Mouse (Mus musculus) G1E (cell line): Measurements from ENCODE around the gene Ccnc. TPM values are rescaled to one million over a fixed set of nuclear protein-coding genes. Genes with fewer than 3 reads are reported as not detected.

Experiments
- ATAC-seq: 2 replicates; pipeline ENCODE4 v1.8.0; 2016; ENCODE audit warnings: mild to moderate bottlenecking; ENCODE audit not compliant: insufficient number of reproducible peaks, poor library complexity, low FRiP score, severe bottlenecking; ENCODE audit errors: extremely low read depth
- DNase-seq: peaks from one replicate; pipeline ENCODE4 v3.0.0; 2012; ENCODE audit warnings: low spot score
- H3K27me3 ChIP-seq: 2 replicates; pipeline ENCODE4 v1.6.1; 2012; ENCODE audit warnings: mild to moderate bottlenecking, low read length, inconsistent platforms; ENCODE audit not compliant: insufficient read depth
- H3K36me3 ChIP-seq: replicated peaks from 2 replicates; pipeline ENCODE3; 2012; ENCODE audit warnings: mild to moderate bottlenecking, inconsistent platforms
- H3K4me1 ChIP-seq: 2 replicates; pipeline ENCODE4 v1.6.1; 2012; ENCODE audit warnings: low read depth, low read length, inconsistent platforms, mixed read lengths; ENCODE audit not compliant: insufficient read depth
- H3K4me3 ChIP-seq: 2 replicates; pipeline ENCODE4 v1.5.1; 2012; ENCODE audit warnings: low read depth, mild to moderate bottlenecking, inconsistent platforms, low read length, moderate library complexity, mixed read lengths
- H3K9me3 ChIP-seq: replicated peaks from 2 replicates; pipeline ENCODE4 v1.6.1; 2012; ENCODE audit warnings: inconsistent platforms
- CTCF ChIP-seq: IDR thresholded peaks from 2 replicates; pipeline ENCODE4 v1.5.1; 2012; ENCODE audit warnings: low read depth, low read length, inconsistent platforms, mixed read lengths
- GATA1 ChIP-seq: IDR thresholded peaks from 2 replicates; pipeline ENCODE4 v1.6.1; 2012; ENCODE audit warnings: borderline replicate concordance, low read length, inconsistent platforms, mixed read lengths
- GATA2 ChIP-seq: IDR thresholded peaks from 2 replicates; pipeline ENCODE4 v1.6.1; 2012; ENCODE audit warnings: low read depth, low read length, inconsistent platforms, borderline replicate concordance
- POLR2AphosphoS5 ChIP-seq: IDR thresholded peaks from 2 replicates; pipeline ENCODE4 v1.6.1; 2012; ENCODE audit warnings: low read depth, low read length, inconsistent platforms; ENCODE audit not compliant: insufficient replicate concordance
- TAL1 ChIP-seq: conservative IDR thresholded peaks from 2 replicates; pipeline ENCODE4 v1.6.1; 2012; ENCODE audit warnings: low read depth, low read length, inconsistent platforms, mixed read lengths
- polyA plus RNA-seq: library from polyadenylated mRNA; stranded (reverse); fragments of >175 nt; gene quantifications from 2 replicates; pipeline ENCODE4 v1.2.3, GENCODE M21; 2012
- total RNA-seq, 2 experiments: library from RNA; stranded (forward) in 1 of 2; stranded (reverse) in 1 of 2; fragments of 200-1000 nt in 1 of 2; fragments of >200 nt in 1 of 2; fragmentation: Nextera tagmentation in 1 of 2; gene quantifications; 2 replicates each; pipeline ENCODE4 v1.2.3; 2014 to 2017

Gene Ccnc
- total and polyA plus RNA-seq, 3 experiments: 1.9 to 56.1 (median 46.1) TPM

DNA sequence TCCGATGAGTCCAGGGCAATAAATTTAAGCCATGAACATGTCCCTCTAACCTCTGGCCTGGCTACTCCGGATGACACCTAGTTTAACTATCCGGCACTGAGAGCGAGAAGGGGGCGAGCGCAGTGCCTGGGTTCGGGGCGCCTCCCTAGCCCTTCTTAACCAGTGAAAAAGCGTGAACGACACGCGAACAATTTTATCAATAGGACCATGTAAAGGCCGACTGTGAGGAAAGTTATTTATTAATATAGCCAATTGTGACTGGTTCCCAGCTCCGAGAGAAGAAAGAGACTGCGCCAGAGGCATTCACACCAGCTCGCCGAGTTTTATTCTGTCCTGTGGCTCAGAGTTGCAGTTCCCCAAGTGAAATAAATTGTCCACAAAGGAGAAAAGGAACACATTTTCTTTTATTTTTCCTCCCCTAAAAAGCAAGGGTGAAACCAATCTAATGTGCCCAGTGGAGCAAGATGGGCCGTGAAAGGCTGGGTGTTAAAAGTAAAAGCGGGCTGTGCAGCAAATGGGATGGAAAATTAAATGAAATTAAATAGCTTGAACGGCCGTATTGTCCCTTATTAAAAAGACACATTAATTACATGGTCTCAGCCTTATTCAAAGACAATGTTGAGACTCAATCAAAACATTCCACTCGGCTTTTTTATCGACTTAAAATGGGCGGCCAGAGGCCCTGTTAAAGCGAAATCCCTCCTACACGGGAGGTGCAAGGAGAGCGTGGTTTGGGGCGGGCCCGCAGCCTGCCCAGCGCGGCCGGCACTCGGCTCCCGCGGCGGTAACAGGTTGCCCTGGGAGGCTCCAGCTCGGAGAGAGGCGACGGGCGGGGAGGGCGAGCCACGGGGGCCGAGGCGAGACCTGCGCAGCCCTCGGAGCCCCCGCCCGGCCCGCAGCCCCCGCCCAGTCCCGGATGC, 39.5 kb upstream of the Ccnc start:
- Histone ChIP-seq H3K27me3 (peaks cover 33% of the 10 kb centered on the region), H3K36me3 (no peaks in the 10 kb centered on the region), H3K9me3 (no peaks in the 10 kb centered on the region), H3K4me3 (no peak overlapping the region), H3K4me1 (no peaks in the 10 kb centered on the region; the same call in 1 of the 2 replicates)
- TF ChIP-seq GATA1 (no peak), CTCF (no peak), POLR2AphosphoS5 (no peak), GATA2 (no peak), TAL1 (no peak)
- no peak for ATAC-seq
- DNase-seq: no peak

GRCm38 (mm10) chr4:21688703-21689200, 38.7 kb upstream of the Ccnc start:
- no peaks in the 10 kb centered on the region for H3K36me3 ChIP-seq
- no peak overlapping the region for H3K4me3 ChIP-seq
- no peaks in the 10 kb centered on the region; the same call in 1 of the 2 replicates for H3K4me1 ChIP-seq
- TF ChIP-seq TAL1: no peak
- no peak for TF ChIP-seq CTCF
- TF ChIP-seq GATA1: no peak
- TF ChIP-seq GATA2: no peak
- no peak for TF ChIP-seq POLR2AphosphoS5
- DNase-seq (no peak), ATAC-seq (no peak)
- no peaks in the 10 kb centered on the region for H3K9me3 ChIP-seq
- H3K27me3 ChIP-seq: peaks cover 33% of the 10 kb centered on the region

- peaks cover 33% of the 10 kb centered on the region for H3K27me3 ChIP-seq
- H3K36me3 ChIP-seq: no peaks in the 10 kb centered on the region
- no peaks in the 10 kb centered on the region; the same call in 1 of the 2 replicates for H3K4me1 ChIP-seq
- no peaks in the 10 kb centered on the region for H3K9me3 ChIP-seq
- ATAC-seq (no peak), DNase-seq (no peak)
- no peak for TF ChIP-seq GATA1
- no peak for TF ChIP-seq GATA2
- no peak overlapping the region for H3K4me3 ChIP-seq
Observed at GRCm38 (mm10) chr4:21689492-21689941, 38.0 kb upstream of the Ccnc start.

GRCm38 (mm10) chr4:21690221-21690620, 37.3 kb upstream of the Ccnc start:
- ATAC-seq (no peak), DNase-seq (no peak)
- no peaks in the 10 kb centered on the region for H3K9me3 ChIP-seq
- H3K4me3 ChIP-seq: no peak overlapping the region
- no peak for TF ChIP-seq GATA2
- no peak for TF ChIP-seq GATA1
- no peak for TF ChIP-seq CTCF
- no peak for TF ChIP-seq POLR2AphosphoS5
- no peak for TF ChIP-seq TAL1
- H3K27me3 ChIP-seq: peaks cover 31% of the 10 kb centered on the region
- H3K4me1 ChIP-seq: no peaks in the 10 kb centered on the region; the same call in 1 of the 2 replicates
- H3K36me3 ChIP-seq: no peaks in the 10 kb centered on the region

GRCm38 (mm10) chr4:21695638-21696254, 31.8 kb upstream of the Ccnc start:
- H3K9me3 ChIP-seq: no peaks in the 10 kb centered on the region
- no peaks in the 10 kb centered on the region for H3K36me3 ChIP-seq
- H3K27me3 ChIP-seq: no peaks in the 10 kb centered on the region
- DNase-seq (peak; percentile 11), ATAC-seq (peak; percentile 22; the same call in 1 of the 2 replicates)
- TF ChIP-seq GATA2 (no peak), GATA1 (no peak), CTCF (peak; percentile 81)
- no peak overlapping the region for H3K4me3 ChIP-seq
- no peaks in the 10 kb centered on the region for H3K4me1 ChIP-seq

GRCm38 (mm10) chr4:21705046-21705445, 22.5 kb upstream of the Ccnc start:
- Histone ChIP-seq H3K36me3 (no peaks in the 10 kb centered on the region), H3K4me3 (no peak overlapping the region), H3K27me3 (peaks cover 4% of the 10 kb centered on the region; the same call in 1 of the 2 replicates), H3K4me1 (no peaks in the 10 kb centered on the region), H3K9me3 (no peaks in the 10 kb centered on the region)
- ATAC-seq: no peak
- TF ChIP-seq GATA2 (no peak), GATA1 (no peak), CTCF (no peak), POLR2AphosphoS5 (no peak), TAL1 (no peak)
- DNase-seq: no peak
